Mouse (Mus musculus) forebrain, postnatal 0 days (tissue): Measurements from ENCODE around the gene Klra4. TPM values are rescaled to one million over a fixed set of nuclear protein-coding genes. Genes with fewer than 3 reads are reported as not detected.
"Not testable (repeated sequence)": the region's sequence is repeated elsewhere in the genome, so short reads cannot be mapped to it uniquely, and the experiment has no call there.

ENCODE experiments used
- ATAC-seq: fragments of 200-750 bp; cut with Nextera tagmentation; 2 replicates; pipeline ENCODE4 v1.8.0; 2017; ENCODE audit warnings: mild to moderate bottlenecking, moderate library complexity
- DNase-seq: peaks from one replicate; pipeline ENCODE4 v3.0.0-alpha.2; 2015
- H3K27ac ChIP-seq: fragments of 300-500 bp; sonication (generic); 2 replicates; pipeline ENCODE4 v1.5.1; 2014; ENCODE audit warnings: low read depth, mild to moderate bottlenecking, antibody characterized with exemption, low read length, moderate library complexity, mixed read lengths
- H3K27me3 ChIP-seq: fragments of 300-500 bp; sonication (generic); 2 replicates; pipeline ENCODE4 v1.6.1; 2014; ENCODE audit warnings: mild to moderate bottlenecking, low read length, mixed read lengths; ENCODE audit not compliant: insufficient read depth
- H3K36me3 ChIP-seq: fragments of 300-500 bp; sonication (generic); 2 replicates; pipeline ENCODE4 v1.6.1; 2014; ENCODE audit warnings: mild to moderate bottlenecking, moderate library complexity; ENCODE audit not compliant: insufficient read depth
- H3K4me1 ChIP-seq: fragments of 300-500 bp; sonication (generic); 2 replicates; pipeline ENCODE4 v1.6.1; 2014; ENCODE audit warnings: antibody characterized with exemption; ENCODE audit not compliant: insufficient read depth
- H3K4me2 ChIP-seq: fragments of 300-500 bp; sonication (generic); 2 replicates; pipeline ENCODE4 v1.6.1; 2014; ENCODE audit warnings: low read depth, mild to moderate bottlenecking, moderate library complexity
- H3K4me3 ChIP-seq: fragments of 300-500 bp; sonication (generic); 2 replicates; pipeline ENCODE4 v1.5.1; 2014; ENCODE audit warnings: low read depth, low read length, mixed read lengths
- H3K9ac ChIP-seq: fragments of 300-500 bp; sonication (generic); 2 replicates; pipeline ENCODE4 v1.6.1; 2014; ENCODE audit warnings: mild to moderate bottlenecking
- H3K9me3 ChIP-seq: fragments of 300-500 bp; sonication (generic); 2 replicates; pipeline ENCODE4 v1.6.1; 2016; ENCODE audit warnings: low read length
- CTCF ChIP-seq: sonication (generic); IDR thresholded peaks from 2 replicates; pipeline ENCODE4 v1.5.1; 2016; ENCODE audit warnings: antibody characterized with exemption, control low read depth, low read depth
- WGBS: fragments of 180-500 bp; shearing (Covaris S2); extraction: QIAGEN DNeasy Blood & Tissue Kit; methylation state at CpG from one replicate; pipeline ENCODE4 v1.1.7; 2014; 5-methylcytosine and 5-hydroxymethylcytosine counted together
- polyA plus RNA-seq: library from polyadenylated mRNA; unstranded; fragments of >200 nt; fragmentation: Nextera tagmentation; extraction: Ambion mirVana; gene quantifications from 2 replicates; pipeline ENCODE4 v1.2.1, GENCODE M21; 2015
- total RNA-seq: library from RNA; depleted of rRNA; stranded (reverse); fragments of >200 nt; gene quantifications from 2 replicates; pipeline ENCODE4 v1.2.3, GENCODE M21; 2014; rRNA removed

Gene Klra4
- total RNA-seq = not detected in 2 replicates
- polyA plus RNA-seq = not detected in 2 replicates

GRCm38 (mm10) chr6:130067171-130067570 is at the start of gene Klra4:
Klra4 (minus strand) TSS chr6:130067271.
- DNase-seq, H3K9me3 ChIP-seq, H3K36me3 ChIP-seq, H3K27me3 ChIP-seq, H3K4me3 ChIP-seq, H3K9ac ChIP-seq, H3K4me2 ChIP-seq, ATAC-seq, H3K27ac ChIP-seq, H3K4me1 ChIP-seq: not testable (repeated sequence)
- 69% methylated on average over 1 of the region's 1 CpGs for WGBS

- ATAC-seq = no peak
- no peak overlapping the region for H3K4me2 ChIP-seq
Measured at GRCm38 (mm10) chr6:130110485-130110884, 43.4 kb upstream of the Klra4 start.

GRCm38 (mm10) chr6:130102743-130103142 is 35.7 kb upstream of the Klra4 start:
- not testable (repeated sequence) for H3K36me3 ChIP-seq, H3K9me3 ChIP-seq, ATAC-seq, H3K4me2 ChIP-seq, H3K27ac ChIP-seq, H3K4me1 ChIP-seq, H3K27me3 ChIP-seq, DNase-seq, H3K9ac ChIP-seq, H3K4me3 ChIP-seq
- 85% methylated on average over 3 of the region's 3 CpGs for WGBS

More at GRCm38 (mm10) chr6:130110485-130110884, 43.4 kb upstream of the Klra4 start:
- Histone ChIP-seq H3K36me3 (no peaks in the 10 kb centered on the region), H3K9me3 (no peaks in the 10 kb centered on the region), H3K27ac (no peak overlapping the region), H3K4me1 (no peaks in the 10 kb centered on the region), H3K4me3 (no peak overlapping the region), H3K27me3 (no peaks in the 10 kb centered on the region), H3K9ac (no peak overlapping the region)
- no peak for DNase-seq
- 90% methylated on average over 1 of the region's 1 CpGs for WGBS
- TF ChIP-seq CTCF = no peak

GRCm38 (mm10) chr6:130092336-130092948 is 25.4 kb upstream of the Klra4 start:
- H3K36me3 ChIP-seq = no peaks in the 10 kb centered on the region
- H3K27ac ChIP-seq = no peak overlapping the region
- H3K9ac ChIP-seq = no peak overlapping the region
- no peaks in the 10 kb centered on the region for H3K27me3 ChIP-seq
- no peak overlapping the region for H3K4me3 ChIP-seq
- 79% methylated on average over 5 of the region's 5 CpGs for WGBS
- H3K4me1 ChIP-seq = no peaks in the 10 kb centered on the region
- DNase-seq (no peak), ATAC-seq (no peak)
- no peak overlapping the region for H3K4me2 ChIP-seq
- no peak for TF ChIP-seq CTCF
- H3K9me3 ChIP-seq = no peaks in the 10 kb centered on the region

- TF ChIP-seq CTCF = no peak
- H3K27ac ChIP-seq = no peak overlapping the region
- H3K9ac ChIP-seq = no peak overlapping the region
- H3K4me1 ChIP-seq = no peaks in the 10 kb centered on the region
- no peak overlapping the region for H3K4me3 ChIP-seq
- WGBS = 82% methylated on average over 5 of the region's 5 CpGs
- no peaks in the 10 kb centered on the region for H3K9me3 ChIP-seq
- H3K27me3 ChIP-seq = no peaks in the 10 kb centered on the region
- H3K4me2 ChIP-seq = no peak overlapping the region
- DNase-seq (no peak), ATAC-seq (no peak)
- no peaks in the 10 kb centered on the region for H3K36me3 ChIP-seq
Measured at GRCm38 (mm10) chr6:130065196-130065595, 1.9 kb downstream of the Klra4 start.

- not testable (repeated sequence) for H3K36me3 ChIP-seq, H3K4me2 ChIP-seq, H3K27ac ChIP-seq, H3K9ac ChIP-seq, H3K27me3 ChIP-seq, H3K9me3 ChIP-seq, H3K4me1 ChIP-seq, ATAC-seq, H3K4me3 ChIP-seq, DNase-seq
- WGBS = 59% methylated on average over 4 of the region's 4 CpGs
Measured at GRCm38 (mm10) chr6:130035146-130035545, 31.9 kb downstream of the Klra4 start.

GRCm38 (mm10) chr6:130031493-130032089 is 35.5 kb downstream of the Klra4 start:
- not testable (repeated sequence) for DNase-seq, ATAC-seq, H3K4me2 ChIP-seq, H3K4me3 ChIP-seq, H3K9me3 ChIP-seq, H3K27ac ChIP-seq, H3K9ac ChIP-seq, H3K4me1 ChIP-seq, H3K36me3 ChIP-seq, H3K27me3 ChIP-seq
